Mouse (Mus musculus) limb, embryonic 10.5 days (tissue): ENCODE results near the gene Itpr2. TPM values are rescaled to one million over a fixed set of nuclear protein-coding genes. Genes with fewer than 3 reads are reported as not detected.

Source experiments
- DNase-seq: peaks from one replicate; pipeline ENCODE4 v3.0.0-alpha.2; 2017; ENCODE audit warnings: low spot score
- H3K27ac ChIP-seq: fragments of 300-500 bp; sonication (generic); 2 replicates; pipeline ENCODE4 v1.5.1; 2016; ENCODE audit warnings: mild to moderate bottlenecking
- H3K27me3 ChIP-seq: fragments of 300-500 bp; sonication (generic); 2 replicates; pipeline ENCODE4 v1.6.1; 2016; ENCODE audit warnings: low read depth, mild to moderate bottlenecking; ENCODE audit not compliant: poor library complexity, severe bottlenecking
- H3K36me3 ChIP-seq: fragments of 300-500 bp; sonication (generic); 2 replicates; pipeline ENCODE4 v1.6.1; 2016; ENCODE audit warnings: mild to moderate bottlenecking, moderate library complexity
- H3K4me1 ChIP-seq: fragments of 300-500 bp; sonication (generic); 2 replicates; pipeline ENCODE4 v1.6.1; 2016
- H3K4me3 ChIP-seq: fragments of 300-500 bp; sonication (generic); 2 replicates; pipeline ENCODE4 v1.5.1; 2016; ENCODE audit warnings: mild to moderate bottlenecking, moderate library complexity
- H3K9me3 ChIP-seq: fragments of 300-500 bp; sonication (generic); replicated peaks from 2 replicates; pipeline ENCODE4 v1.6.1; 2016; ENCODE audit warnings: mild to moderate bottlenecking
- WGBS: fragments of 180-500 bp; shearing (Covaris S2); methylation state at CpG from one replicate; pipeline ENCODE4 v1.1.7; 2016; 5-methylcytosine and 5-hydroxymethylcytosine counted together
- polyA plus RNA-seq: library from polyadenylated mRNA; unstranded; fragments of >200 nt; fragmentation: Nextera tagmentation; extraction: Ambion mirVana; gene quantifications from 2 replicates; pipeline ENCODE4 v1.2.1, GENCODE M21; 2016

The Itpr2 gene
- polyA plus RNA-seq, 1 experiment from 2014 or later = 3.7 TPM

DNA sequence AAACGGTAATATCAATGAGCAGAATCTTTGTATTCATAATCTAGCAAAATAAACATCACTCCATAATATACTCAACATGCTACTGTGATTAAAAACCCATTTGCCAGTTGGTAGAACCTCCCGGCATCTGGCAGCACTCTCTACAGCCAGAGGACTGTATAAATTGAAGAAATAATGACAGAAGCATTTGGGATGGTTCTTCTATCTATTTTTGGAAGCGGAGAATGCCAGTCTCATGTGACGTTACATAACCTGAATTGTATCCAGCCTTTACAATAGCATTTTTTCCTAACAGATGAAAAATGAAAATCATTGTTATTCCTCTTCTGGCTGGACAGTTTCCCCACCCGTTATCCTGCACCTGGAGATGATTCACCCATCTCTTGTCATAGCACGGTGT, 345.5 kb downstream of the Itpr2 start:
- no peaks in the 10 kb centered on the region for H3K4me1 ChIP-seq
- no peak for DNase-seq
- no peak overlapping the region for H3K4me3 ChIP-seq
- no peaks in the 10 kb centered on the region for H3K27me3 ChIP-seq
- H3K27ac ChIP-seq = no peak overlapping the region
- WGBS = 93% methylated on average over 6 of the region's 6 CpGs
- no peaks in the 10 kb centered on the region for H3K9me3 ChIP-seq
- H3K36me3 ChIP-seq = no peaks in the 10 kb centered on the region

DNA sequence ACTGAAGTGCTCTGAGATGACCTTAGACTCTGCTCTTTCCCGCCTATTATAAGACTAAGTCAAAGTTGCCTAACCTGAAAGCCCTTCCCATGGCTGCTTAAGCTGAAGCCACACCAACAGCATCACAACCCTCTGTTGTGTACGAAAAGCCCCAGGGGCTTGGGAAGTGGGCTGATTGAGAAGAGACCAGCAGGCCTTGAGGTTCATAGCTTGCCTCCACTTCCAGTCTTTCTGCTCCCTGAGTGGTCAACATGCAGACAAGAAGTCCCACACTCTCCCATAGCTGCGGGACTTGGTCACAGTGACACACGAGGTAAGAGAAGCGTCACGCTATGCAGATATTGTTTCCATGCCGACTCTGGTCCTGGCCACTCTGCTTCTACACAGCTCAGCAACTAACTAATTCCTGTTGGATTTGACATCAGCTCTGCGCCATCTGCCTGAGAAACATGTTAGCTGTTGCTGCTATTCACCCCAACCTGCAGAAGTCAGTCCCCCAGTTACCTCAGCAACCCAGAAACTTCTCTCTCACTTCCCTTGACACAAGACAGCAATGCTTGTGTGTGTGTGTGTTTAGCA, 346.8 kb downstream of the Itpr2 start:
- H3K4me1 ChIP-seq = no peaks in the 10 kb centered on the region
- DNase-seq = no peak
- H3K27me3 ChIP-seq = no peaks in the 10 kb centered on the region
- no peak overlapping the region for H3K27ac ChIP-seq
- WGBS = 90% methylated on average over 8 of the region's 8 CpGs
- H3K9me3 ChIP-seq = no peaks in the 10 kb centered on the region
- H3K36me3 ChIP-seq = no peaks in the 10 kb centered on the region
- no peak overlapping the region for H3K4me3 ChIP-seq

DNA sequence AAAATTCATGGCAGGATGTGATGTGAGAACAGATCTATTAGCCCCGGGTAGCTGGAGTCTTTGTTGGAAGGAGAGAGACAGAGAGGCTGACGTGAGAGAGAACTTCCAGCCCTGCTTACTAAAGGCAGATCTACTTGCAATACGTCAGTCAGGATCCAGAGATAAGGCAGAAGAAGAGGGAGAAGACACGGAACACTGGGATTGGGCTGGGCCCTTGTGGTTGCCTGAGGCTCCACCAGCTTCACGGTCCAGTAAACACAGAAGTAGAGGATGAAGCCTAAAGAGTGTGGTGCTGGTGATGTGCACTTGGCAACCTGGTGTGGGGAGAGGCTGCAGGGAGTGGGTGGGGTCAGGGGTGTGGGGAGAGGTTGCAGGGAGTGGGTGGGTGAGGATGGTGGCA, 349.2 kb downstream of the Itpr2 start:
- H3K4me3 ChIP-seq = no peak overlapping the region
- H3K9me3 ChIP-seq = no peaks in the 10 kb centered on the region
- no peaks in the 10 kb centered on the region; the same call in 1 of the 2 replicates for H3K4me1 ChIP-seq
- no peaks in the 10 kb centered on the region for H3K27me3 ChIP-seq
- 68% methylated on average over 5 of the region's 5 CpGs for WGBS
- no peaks in the 10 kb centered on the region for H3K36me3 ChIP-seq
- DNase-seq = no peak
- H3K27ac ChIP-seq = no peak overlapping the region

DNA sequence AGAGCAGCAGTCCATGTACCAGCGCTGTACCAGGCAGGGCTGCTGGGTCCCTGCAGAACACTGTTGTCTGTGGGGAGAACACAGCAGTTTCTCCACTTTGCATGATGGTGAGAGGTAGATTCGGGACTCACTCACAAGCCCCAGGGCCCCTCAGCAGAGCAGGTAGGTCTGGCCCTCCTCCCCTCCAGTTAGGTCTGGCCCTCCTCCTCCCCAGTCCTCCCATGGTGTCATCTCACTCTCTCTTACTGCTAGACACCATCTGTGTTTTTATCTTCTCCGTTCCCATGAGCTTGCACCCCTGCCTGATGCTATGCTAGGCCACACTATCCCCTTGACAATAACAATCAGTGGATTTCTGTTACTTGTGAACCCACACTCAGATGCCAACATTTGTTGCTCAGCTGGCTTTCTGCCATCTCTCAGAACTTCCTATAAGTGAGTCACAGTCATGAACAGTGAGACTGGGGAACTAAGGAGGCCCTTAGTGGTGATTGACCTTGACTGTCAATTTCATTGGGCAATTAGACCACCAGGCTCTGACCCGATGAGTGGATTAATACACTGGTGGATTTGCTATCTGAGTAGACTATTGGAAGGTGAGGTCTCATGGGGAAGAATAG, 360.9 kb downstream of the Itpr2 start:
- Histone ChIP-seq H3K9me3 (no peaks in the 10 kb centered on the region; the same call in 1 of the 2 replicates), H3K36me3 (0 out of 2 replicates have a peak, but pooled peaks cover 1% of the 10 kb centered on the region), H3K4me3 (no peak overlapping the region), H3K27me3 (no peaks in the 10 kb centered on the region), H3K27ac (no peak overlapping the region), H3K4me1 (peaks cover 8% of the 10 kb centered on the region; the same call in 1 of the 2 replicates)
- no peak for DNase-seq
- 93% methylated on average over 4 of the region's 4 CpGs for WGBS

DNA sequence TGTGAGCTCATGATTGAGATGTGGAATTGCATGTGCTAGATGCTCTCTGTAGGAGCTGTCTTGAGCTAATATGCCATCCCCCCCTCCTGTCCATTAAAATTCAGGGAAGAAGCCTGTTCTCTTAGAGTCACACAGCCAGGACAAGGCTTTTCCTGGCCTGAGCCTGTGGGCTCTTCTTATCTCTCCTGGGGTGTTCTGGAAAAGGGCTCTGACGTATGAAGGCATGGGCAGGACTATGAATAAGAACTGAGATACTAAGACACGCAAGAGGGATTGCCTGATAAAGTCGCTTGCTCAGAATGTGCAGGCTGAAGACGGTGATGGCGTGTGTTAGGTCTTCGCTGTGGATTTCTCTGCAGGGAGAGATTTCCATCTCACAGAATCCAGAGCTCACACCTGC, 361.9 kb downstream of the Itpr2 start:
- peaks cover 14% of the 10 kb centered on the region; the same call in 1 of the 2 replicates for H3K4me1 ChIP-seq
- H3K4me3 ChIP-seq = no peak overlapping the region
- no peaks in the 10 kb centered on the region for H3K27me3 ChIP-seq
- no peaks in the 10 kb centered on the region for H3K9me3 ChIP-seq
- 91% methylated on average over 6 of the region's 6 CpGs for WGBS
- no peaks in the 10 kb centered on the region for H3K36me3 ChIP-seq
- H3K27ac ChIP-seq = no peak overlapping the region
- DNase-seq = no peak

DNA sequence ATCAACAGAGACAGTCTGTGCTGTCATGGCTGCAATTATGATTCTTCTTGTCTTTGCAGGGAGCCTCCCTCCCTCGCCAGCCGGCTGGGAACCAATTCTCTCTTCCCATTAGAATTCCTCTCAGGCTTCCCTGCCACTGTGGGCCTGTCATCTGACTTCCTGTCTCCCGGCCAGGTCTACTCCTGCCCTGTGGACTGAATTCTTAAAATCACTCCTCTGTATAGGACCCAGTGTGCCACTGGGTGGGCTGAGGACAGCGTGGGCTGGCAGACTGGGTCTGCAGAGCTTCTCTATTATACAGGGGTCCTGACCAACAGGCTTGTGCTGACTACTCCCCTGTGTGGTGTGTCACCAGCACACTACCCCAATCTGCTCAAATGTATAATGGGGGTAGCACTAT, 365.4 kb downstream of the Itpr2 start:
- Histone ChIP-seq H3K27ac (no peak overlapping the region), H3K4me1 (peaks cover 14% of the 10 kb centered on the region; the same call in 1 of the 2 replicates), H3K27me3 (no peaks in the 10 kb centered on the region), H3K9me3 (no peaks in the 10 kb centered on the region), H3K36me3 (no peaks in the 10 kb centered on the region), H3K4me3 (no peak overlapping the region)
- 58% methylated on average over 4 of the region's 4 CpGs for WGBS
- no peak for DNase-seq

DNA sequence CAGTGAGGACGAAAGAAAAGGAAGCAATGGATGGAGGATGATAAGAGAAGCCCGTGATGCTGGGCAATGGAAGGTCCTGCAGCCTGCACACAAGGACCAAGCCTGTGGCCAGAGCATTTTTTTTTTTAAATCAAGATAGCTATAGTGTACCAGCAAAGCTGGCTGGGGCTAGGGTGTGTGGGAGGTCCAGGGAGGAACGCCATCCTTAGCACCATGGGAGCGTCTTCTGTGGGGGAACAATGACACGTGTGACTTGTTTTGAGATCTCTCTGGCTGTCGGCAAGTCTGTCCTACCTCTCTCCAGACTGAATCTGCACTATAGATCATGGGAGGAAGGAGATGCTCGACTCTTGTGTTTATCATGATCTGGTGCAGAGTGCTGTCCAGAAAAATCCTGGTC, 365.8 kb downstream of the Itpr2 start:
- Histone ChIP-seq H3K27me3 (no peaks in the 10 kb centered on the region), H3K36me3 (no peaks in the 10 kb centered on the region), H3K9me3 (no peaks in the 10 kb centered on the region), H3K4me3 (no peak overlapping the region), H3K4me1 (peaks cover 14% of the 10 kb centered on the region; the same call in 1 of the 2 replicates), H3K27ac (no peak overlapping the region)
- no peak for DNase-seq
- 73% methylated on average over 7 of the region's 7 CpGs for WGBS

DNA sequence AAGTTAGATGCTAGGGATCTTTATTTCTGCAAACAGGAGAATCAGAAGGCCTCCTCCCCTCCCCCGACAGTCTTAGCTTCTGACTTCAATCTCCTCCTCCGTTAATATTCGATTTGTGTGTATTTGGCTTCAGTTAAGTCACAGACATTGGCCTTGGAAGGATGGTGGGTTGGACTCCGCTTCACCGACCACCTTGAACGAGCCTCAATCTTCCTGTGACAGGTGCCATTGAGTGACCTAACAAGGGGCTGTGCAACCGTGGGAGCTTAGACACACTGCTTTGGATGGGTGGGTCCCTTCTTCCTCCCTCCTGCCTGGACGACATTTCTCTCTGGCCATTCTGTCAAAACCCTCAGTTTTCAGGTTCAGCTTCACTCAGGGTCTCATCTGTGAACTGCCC, 366.7 kb downstream of the Itpr2 start:
- Histone ChIP-seq H3K9me3 (no peaks in the 10 kb centered on the region), H3K4me1 (peaks cover 14% of the 10 kb centered on the region; the same call in 1 of the 2 replicates), H3K36me3 (no peaks in the 10 kb centered on the region), H3K4me3 (no peak overlapping the region), H3K27ac (no peak overlapping the region), H3K27me3 (no peaks in the 10 kb centered on the region)
- DNase-seq = no peak
- WGBS = 84% methylated on average over 8 of the region's 8 CpGs

DNA sequence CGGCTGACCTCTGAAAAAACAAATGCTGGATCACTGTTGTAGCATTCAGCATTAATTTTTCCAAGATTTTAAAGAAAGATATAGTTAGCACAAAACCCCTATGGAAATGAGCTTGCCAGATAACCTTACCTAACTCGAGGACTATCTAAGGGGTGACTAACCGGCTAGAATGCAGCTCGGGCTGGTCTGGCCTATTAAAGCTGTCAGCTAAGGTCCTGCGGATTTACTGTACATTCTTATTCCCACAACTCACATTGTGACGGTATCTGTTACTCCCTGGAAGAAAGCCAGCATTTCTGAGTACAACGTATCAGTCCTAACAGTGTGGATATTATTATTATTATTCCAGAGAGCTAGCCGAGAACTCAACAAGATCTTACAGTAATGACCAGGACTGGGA, 368.1 kb downstream of the Itpr2 start:
- peaks cover 14% of the 10 kb centered on the region; the same call in 1 of the 2 replicates for H3K4me1 ChIP-seq
- no peak overlapping the region for H3K27ac ChIP-seq
- no peak for DNase-seq
- H3K4me3 ChIP-seq = no peak overlapping the region
- H3K9me3 ChIP-seq = no peaks in the 10 kb centered on the region
- H3K27me3 ChIP-seq = no peaks in the 10 kb centered on the region
- H3K36me3 ChIP-seq = no peaks in the 10 kb centered on the region
- 89% methylated on average over 8 of the region's 8 CpGs for WGBS

DNA sequence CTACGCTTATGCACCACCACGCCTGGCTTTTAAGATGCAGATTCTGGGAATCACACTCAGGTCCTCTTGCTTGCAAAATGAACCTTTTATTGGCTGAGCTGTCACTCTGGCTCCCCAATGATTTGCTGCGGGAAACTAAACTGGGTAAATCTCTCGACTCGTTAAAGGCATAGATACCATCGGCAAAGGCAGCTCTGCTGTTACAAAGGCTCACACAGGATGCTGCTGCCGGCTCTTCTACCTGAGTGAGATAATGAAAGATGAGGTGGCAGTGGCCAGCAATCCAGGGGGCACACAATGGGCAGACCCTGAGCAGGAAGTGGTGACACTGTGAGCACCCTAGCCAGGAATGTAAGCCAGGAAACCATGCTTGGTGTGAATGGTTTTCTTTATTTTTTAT, 373.0 kb downstream of the Itpr2 start:
- H3K36me3 ChIP-seq = no peaks in the 10 kb centered on the region
- 67% methylated on average over 7 of the region's 7 CpGs for WGBS
- no peaks in the 10 kb centered on the region for H3K4me1 ChIP-seq
- H3K27ac ChIP-seq = no peak overlapping the region
- H3K9me3 ChIP-seq = no peaks in the 10 kb centered on the region
- DNase-seq = no peak
- no peaks in the 10 kb centered on the region for H3K27me3 ChIP-seq
- H3K4me3 ChIP-seq = no peak overlapping the region

DNA sequence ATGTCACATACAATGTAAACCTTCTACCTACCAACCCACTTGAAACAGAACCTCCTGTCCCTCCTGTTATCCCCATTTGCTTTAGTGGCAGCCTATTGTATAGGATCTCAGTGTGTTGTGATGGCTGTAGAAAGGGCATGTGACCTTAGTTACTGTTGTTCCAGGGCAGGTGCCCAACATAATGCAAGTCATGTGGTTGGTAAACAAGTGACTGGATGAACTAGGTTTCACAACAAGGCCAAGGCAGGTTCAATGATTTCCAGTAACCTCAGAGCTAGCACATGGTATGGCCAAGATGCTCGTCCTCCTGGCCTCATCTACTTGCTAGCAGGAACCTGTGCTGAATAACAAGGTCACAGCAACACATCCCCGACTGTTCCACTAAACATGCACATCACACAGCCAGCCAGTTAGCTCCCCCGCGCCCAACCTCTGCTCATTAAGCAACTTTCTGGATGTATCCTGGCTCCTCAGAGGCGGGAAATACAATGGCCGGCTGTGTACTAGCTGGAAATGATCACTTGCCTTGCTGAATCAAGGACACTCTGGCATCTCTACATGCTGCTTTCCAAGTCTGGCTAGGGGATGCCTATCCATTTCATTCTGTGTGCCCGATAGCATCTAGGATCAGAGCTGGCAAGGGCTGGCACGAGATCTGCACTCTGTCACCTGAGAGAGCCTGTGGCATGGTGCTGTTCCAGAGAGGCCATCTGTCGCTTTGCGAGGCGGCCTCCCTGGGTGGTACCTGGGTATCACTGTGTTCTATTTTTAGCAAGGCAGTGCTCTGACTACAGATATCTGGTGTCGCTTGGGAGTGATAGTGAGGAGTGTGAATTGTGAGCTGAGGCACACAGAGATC, 375.0 kb downstream of the Itpr2 start:
- 91% methylated on average over 12 of the region's 12 CpGs for WGBS
- Histone ChIP-seq H3K27ac (no peak overlapping the region), H3K4me1 (no peaks in the 10 kb centered on the region), H3K27me3 (no peaks in the 10 kb centered on the region), H3K36me3 (no peaks in the 10 kb centered on the region), H3K9me3 (no peaks in the 10 kb centered on the region), H3K4me3 (no peak overlapping the region)
- DNase-seq = peak; percentile 23

DNA sequence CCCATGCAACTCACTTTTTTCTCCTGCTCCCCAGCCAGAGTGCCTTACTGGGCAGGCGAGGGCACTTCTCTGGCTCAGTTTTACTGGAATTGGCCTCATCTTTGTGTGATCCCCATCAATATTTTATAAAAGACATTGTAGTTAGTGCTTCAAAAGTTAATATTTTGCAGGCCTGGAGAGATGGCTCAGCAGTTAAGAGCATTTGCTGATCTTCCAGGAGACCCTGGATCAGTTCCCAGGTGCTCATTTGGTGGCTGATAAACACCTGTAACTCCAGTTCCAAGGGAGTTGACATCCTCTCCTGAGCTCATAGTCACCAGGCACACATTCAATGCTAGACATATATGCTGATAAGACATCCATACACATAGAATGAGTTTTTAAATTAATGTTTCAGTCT, 376.4 kb downstream of the Itpr2 start:
- WGBS = 93% methylated on average over 1 of the region's 1 CpGs

DNA sequence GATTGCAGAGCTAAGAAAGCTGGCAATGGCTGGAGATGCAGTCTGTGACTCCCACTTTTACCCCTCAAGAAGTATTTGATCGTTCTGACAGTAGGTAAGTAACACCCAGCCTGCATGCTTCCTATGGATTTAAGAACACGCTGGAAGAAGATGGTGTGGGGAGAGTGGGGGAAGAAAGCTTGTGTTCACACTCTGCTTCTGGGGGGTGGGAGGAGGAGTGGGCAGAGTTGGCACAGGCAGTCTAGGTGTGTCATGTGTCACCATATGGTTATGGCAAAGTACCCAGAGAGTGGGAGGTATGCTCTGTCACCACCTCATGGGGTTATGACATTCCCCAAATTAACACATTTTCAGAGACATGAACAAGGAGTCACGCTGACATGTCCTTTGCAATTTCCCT, 377.5 kb downstream of the Itpr2 start:
- Histone ChIP-seq H3K4me1 (no peaks in the 10 kb centered on the region), H3K9me3 (no peaks in the 10 kb centered on the region), H3K4me3 (no peak overlapping the region), H3K36me3 (no peaks in the 10 kb centered on the region), H3K27ac (no peak overlapping the region), H3K27me3 (no peaks in the 10 kb centered on the region)
- 89% methylated on average over 3 of the region's 3 CpGs for WGBS
- DNase-seq = peak; percentile 12

More for the DNA sequence above, 376.4 kb downstream of the Itpr2 start:
- DNase-seq = peak; percentile 6
- Histone ChIP-seq H3K36me3 (no peaks in the 10 kb centered on the region), H3K27ac (no peak overlapping the region), H3K9me3 (no peaks in the 10 kb centered on the region), H3K27me3 (no peaks in the 10 kb centered on the region), H3K4me3 (no peak overlapping the region), H3K4me1 (no peaks in the 10 kb centered on the region)
